Mouse (Mus musculus): Measurements from ENCODE around the gene Mta1. TPM values are rescaled to one million over a fixed set of nuclear protein-coding genes. Genes with fewer than 3 reads are reported as not detected.

Gene Mta1
- total and polyA plus RNA-seq, 3 experiments, result 48.5 to 489 (median 277) TPM

DNA sequence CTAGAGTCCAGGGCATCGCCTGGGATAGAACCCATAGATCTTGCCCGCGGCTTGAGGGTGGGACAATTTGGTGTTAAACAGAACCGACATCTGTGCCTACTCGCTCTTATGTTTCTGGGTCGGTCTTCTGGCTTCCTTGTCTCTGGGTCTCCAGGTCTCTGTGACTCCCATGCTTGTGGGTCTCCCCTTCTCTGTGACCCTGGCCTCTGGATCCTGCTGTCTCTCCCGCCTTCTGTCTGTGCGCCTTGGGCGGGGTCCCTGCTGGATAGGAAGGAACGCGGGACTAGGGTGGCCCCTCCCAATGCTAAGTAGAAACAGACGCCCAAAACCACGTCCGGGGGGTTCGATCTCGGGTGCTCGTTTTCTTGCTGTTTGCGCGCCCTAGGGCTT, 54.2 kb downstream of the Mta1 start:
- DNase-seq (ENCODE audit: low spot score) (peak; percentile 82), ATAC-seq (ENCODE audit: extremely low read depth, insufficient number of reproducible peaks, low FRiP score, poor library complexity, severe bottlenecking) (peak; percentile 10)
- H3K36me3 ChIP-seq (replicated peaks), result peaks cover 19% of the 10 kb centered on the region
- no peaks in the 10 kb centered on the region for H3K9me3 ChIP-seq (replicated peaks)
- peaks cover 94% of the 10 kb centered on the region for H3K4me1 ChIP-seq (ENCODE audit: insufficient read depth, low read depth, low read length)
- TF ChIP-seq POLR2AphosphoS5 (IDR thresholded peaks at IDR 0.05; ENCODE audit: insufficient replicate concordance, low read depth, low read length), result no peak
- TF ChIP-seq GATA2 (IDR thresholded peaks at IDR 0.05; ENCODE audit: borderline replicate concordance, low read depth, low read length), result no peak
- TF ChIP-seq TAL1 (conservative IDR thresholded peaks at IDR 0.05; ENCODE audit: low read depth, low read length), result no peak
- TF ChIP-seq GATA1 (IDR thresholded peaks at IDR 0.05; ENCODE audit: borderline replicate concordance, low read length), result no peak
- TF ChIP-seq CTCF (IDR thresholded peaks at IDR 0.05; ENCODE audit: low read depth, low read length), result no peak
- H3K27me3 ChIP-seq (ENCODE audit: insufficient read depth, low read length), result peaks cover 24% of the 10 kb centered on the region
- peak overlapping the region; percentile 75 for H3K4me3 ChIP-seq (ENCODE audit: low read depth, low read length)

- Histone ChIP-seq H3K4me1 (ENCODE audit: insufficient read depth, low read depth, low read length) (peaks cover 89% of the 10 kb centered on the region), H3K9me3 (replicated peaks) (no peaks in the 10 kb centered on the region), H3K4me3 (ENCODE audit: low read depth, low read length) (peak overlapping the region; percentile 75; the same call in 1 of the 2 replicates), H3K36me3 (replicated peaks) (peaks cover 27% of the 10 kb centered on the region), H3K27me3 (ENCODE audit: insufficient read depth, low read length) (peaks cover 20% of the 10 kb centered on the region)
- DNase-seq (ENCODE audit: low spot score) (no peak), ATAC-seq (ENCODE audit: extremely low read depth, insufficient number of reproducible peaks, low FRiP score, poor library complexity, severe bottlenecking) (no peak)
- TF ChIP-seq CTCF (IDR thresholded peaks at IDR 0.05; ENCODE audit: low read depth, low read length), result no peak
- no peak for TF ChIP-seq POLR2AphosphoS5 (IDR thresholded peaks at IDR 0.05; ENCODE audit: insufficient replicate concordance, low read depth, low read length)
- TF ChIP-seq GATA1 (IDR thresholded peaks at IDR 0.05; ENCODE audit: borderline replicate concordance, low read length), result no peak
- no peak for TF ChIP-seq GATA2 (IDR thresholded peaks at IDR 0.05; ENCODE audit: borderline replicate concordance, low read depth, low read length)
- no peak for TF ChIP-seq TAL1 (conservative IDR thresholded peaks at IDR 0.05; ENCODE audit: low read depth, low read length)
Measured at GRCm38 (mm10) chr12:113152991-113153525, 55.0 kb downstream of the Mta1 start.

GRCm38 (mm10) chr12:113153971-113154370, 55.9 kb downstream of the Mta1 start:
- Histone ChIP-seq H3K36me3 (replicated peaks) (peaks cover 32% of the 10 kb centered on the region), H3K9me3 (replicated peaks) (no peaks in the 10 kb centered on the region), H3K4me3 (ENCODE audit: low read depth, low read length) (no peak overlapping the region), H3K27me3 (ENCODE audit: insufficient read depth, low read length) (peaks cover 20% of the 10 kb centered on the region), H3K4me1 (ENCODE audit: insufficient read depth, low read depth, low read length) (peaks cover 80% of the 10 kb centered on the region)
- TF ChIP-seq GATA1 (IDR thresholded peaks at IDR 0.05; ENCODE audit: borderline replicate concordance, low read length), result no peak
- no peak for TF ChIP-seq GATA2 (IDR thresholded peaks at IDR 0.05; ENCODE audit: borderline replicate concordance, low read depth, low read length)
- TF ChIP-seq TAL1 (conservative IDR thresholded peaks at IDR 0.05; ENCODE audit: low read depth, low read length), result no peak
- TF ChIP-seq CTCF (IDR thresholded peaks at IDR 0.05; ENCODE audit: low read depth, low read length), result no peak
- TF ChIP-seq POLR2AphosphoS5 (IDR thresholded peaks at IDR 0.05; ENCODE audit: insufficient replicate concordance, low read depth, low read length), result no peak
- DNase-seq (ENCODE audit: low spot score) (no peak), ATAC-seq (ENCODE audit: extremely low read depth, insufficient number of reproducible peaks, low FRiP score, poor library complexity, severe bottlenecking) (no peak)

- Histone ChIP-seq H3K9me3 (replicated peaks) (no peaks in the 10 kb centered on the region), H3K4me1 (ENCODE audit: insufficient read depth, low read depth, low read length) (peaks cover 72% of the 10 kb centered on the region), H3K27me3 (ENCODE audit: insufficient read depth, low read length) (peaks cover 18% of the 10 kb centered on the region), H3K36me3 (replicated peaks) (peaks cover 39% of the 10 kb centered on the region), H3K4me3 (ENCODE audit: low read depth, low read length) (peak overlapping the region; percentile 75)
- TF ChIP-seq CTCF (IDR thresholded peaks at IDR 0.05; ENCODE audit: low read depth, low read length) (no peak), GATA1 (IDR thresholded peaks at IDR 0.05; ENCODE audit: borderline replicate concordance, low read length) (no peak), TAL1 (conservative IDR thresholded peaks at IDR 0.05; ENCODE audit: low read depth, low read length) (no peak), GATA2 (IDR thresholded peaks at IDR 0.05; ENCODE audit: borderline replicate concordance, low read depth, low read length) (no peak), POLR2AphosphoS5 (IDR thresholded peaks at IDR 0.05; ENCODE audit: insufficient replicate concordance, low read depth, low read length) (no peak)
- DNase-seq (ENCODE audit: low spot score) (no peak), ATAC-seq (ENCODE audit: extremely low read depth, insufficient number of reproducible peaks, low FRiP score, poor library complexity, severe bottlenecking) (no peak)
Measured at GRCm38 (mm10) chr12:113154747-113155075, 56.6 kb downstream of the Mta1 start.

GRCm38 (mm10) chr12:113155076-113155771, 57.1 kb downstream of the Mta1 start:
- TF ChIP-seq POLR2AphosphoS5 (IDR thresholded peaks at IDR 0.05; ENCODE audit: insufficient replicate concordance, low read depth, low read length) (no peak), GATA1 (IDR thresholded peaks at IDR 0.05; ENCODE audit: borderline replicate concordance, low read length) (no peak)
- ATAC-seq (ENCODE audit: extremely low read depth, insufficient number of reproducible peaks, low FRiP score, poor library complexity, severe bottlenecking), result 0 out of 2 replicates have a peak, but pooled peaks have one; percentile 0
- Histone ChIP-seq H3K4me1 (ENCODE audit: insufficient read depth, low read depth, low read length) (peaks cover 68% of the 10 kb centered on the region), H3K9me3 (replicated peaks) (no peaks in the 10 kb centered on the region), H3K4me3 (ENCODE audit: low read depth, low read length) (peak overlapping the region; percentile 75), H3K27me3 (ENCODE audit: insufficient read depth, low read length) (peaks cover 14% of the 10 kb centered on the region), H3K36me3 (replicated peaks) (peaks cover 45% of the 10 kb centered on the region)
- DNase-seq (ENCODE audit: low spot score), result no peak

DNA sequence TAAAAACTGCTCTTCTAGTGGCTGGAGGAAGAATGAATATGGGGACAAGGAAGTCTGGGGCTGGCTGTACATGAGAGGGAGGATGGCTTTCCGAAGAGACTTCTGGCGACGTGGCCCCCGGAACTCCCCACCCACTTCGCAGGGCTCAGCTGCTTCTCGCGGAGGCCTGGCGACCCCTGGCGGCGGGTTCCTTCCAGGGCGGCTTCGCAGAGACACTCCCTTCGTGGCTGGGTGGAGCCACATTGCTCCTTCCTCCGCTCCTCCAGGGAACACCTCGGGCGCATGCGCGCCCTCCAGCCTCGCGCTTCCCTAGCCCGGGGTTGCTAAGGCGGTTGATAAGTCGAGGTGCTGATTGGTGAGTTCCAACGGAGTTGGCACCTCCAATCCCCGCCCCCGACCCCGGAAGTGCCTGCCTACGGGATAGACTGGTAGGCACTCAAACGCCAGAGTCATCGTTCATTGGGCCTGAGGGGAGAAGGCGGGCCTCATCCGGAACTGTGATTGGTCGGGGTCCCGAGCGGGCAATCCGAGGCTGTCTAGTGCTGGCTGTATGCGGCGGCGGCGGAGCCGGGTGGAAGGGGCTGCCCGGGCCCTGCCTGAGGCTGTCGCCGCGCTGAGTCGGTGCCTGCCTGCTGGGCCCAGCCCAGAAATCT, 57.9 kb downstream of the Mta1 start, which contains the start of gene Tedc1:
Gene Tedc1, plus strand, starts transcription at position 535 of the 653 bp plus-strand sequence.
- peak; percentile 81 for ATAC-seq (ENCODE audit: extremely low read depth, insufficient number of reproducible peaks, low FRiP score, poor library complexity, severe bottlenecking)
- peaks cover 7% of the 10 kb centered on the region; the same call in 1 of the 2 replicates for H3K27me3 ChIP-seq (ENCODE audit: insufficient read depth, low read length)
- no peaks in the 10 kb centered on the region for H3K9me3 ChIP-seq (replicated peaks)
- no peak for TF ChIP-seq GATA2 (IDR thresholded peaks at IDR 0.05; ENCODE audit: borderline replicate concordance, low read depth, low read length)
- peak; percentile 87 for TF ChIP-seq CTCF (IDR thresholded peaks at IDR 0.05; ENCODE audit: low read depth, low read length)
- peaks cover 61% of the 10 kb centered on the region for H3K4me1 ChIP-seq (ENCODE audit: insufficient read depth, low read depth, low read length)
- peaks cover 52% of the 10 kb centered on the region for H3K36me3 ChIP-seq (replicated peaks)
- H3K4me3 ChIP-seq (ENCODE audit: low read depth, low read length), result peak within 1 kb of the TSS; percentile 75
- peak; percentile 100 for DNase-seq (ENCODE audit: low spot score)
